ENCODE assay signal across 7 mouse cellular contexts in genomic region chr4:43507938-43508665, GRCm38 (mm10). TPM values are rescaled to one million over a fixed set of nuclear protein-coding genes. Genes with fewer than 3 reads are reported as not detected.
A peak's percentile ranks its signal among the peaks of the same experiment; 100 is the strongest.
DNase-seq lines count a peak whose midpoint lies in the region; ATAC-seq lines count a peak whose summit lies in the region.

No protein-coding gene starts in this region.

- no peaks in the 10 kb centered on the region for H3K36me3 ChIP-seq in kidney, embryonic 15.5 days
- no peaks in the 10 kb centered on the region for H3K36me3 ChIP-seq in embryonic facial prominence, embryonic 15.5 days
- H3K36me3 ChIP-seq in limb, embryonic 11.5 days (ENCODE audit: control insufficient read depth, insufficient read depth, low read length): no peaks in the 10 kb centered on the region
- H3K36me3 ChIP-seq in midbrain, embryonic 14.5 days (ENCODE audit: control insufficient read depth, insufficient read depth, low read length): no peaks in the 10 kb centered on the region

- peaks cover 9% of the 10 kb centered on the region; the same call in 1 of the 2 replicates for H3K27me3 ChIP-seq in kidney, embryonic 15.5 days
- H3K27me3 ChIP-seq in embryonic facial prominence, embryonic 15.5 days: no peaks in the 10 kb centered on the region
- 0 out of 2 replicates have a peak, but pooled peaks cover 3% of the 10 kb centered on the region for H3K27me3 ChIP-seq in limb, embryonic 11.5 days (ENCODE audit: control insufficient read depth, insufficient read depth, low read length)
- H3K27me3 ChIP-seq in midbrain, embryonic 14.5 days (ENCODE audit: control insufficient read depth, insufficient read depth, low read length): no peaks in the 10 kb centered on the region; the same call in 1 of the 2 replicates

- H3K9me3 ChIP-seq in kidney, embryonic 15.5 days (replicated peaks): no peaks in the 10 kb centered on the region
- H3K9me3 ChIP-seq in embryonic facial prominence, embryonic 15.5 days (replicated peaks): no peaks in the 10 kb centered on the region
- H3K9me3 ChIP-seq in limb, embryonic 11.5 days (ENCODE audit: control insufficient read depth, low read length): no peaks in the 10 kb centered on the region
- H3K9me3 ChIP-seq in midbrain, embryonic 14.5 days (ENCODE audit: control insufficient read depth, low read length): no peaks in the 10 kb centered on the region

- H3K4me2 ChIP-seq in kidney, embryonic 15.5 days: peak overlapping the region; percentile 76
- peak overlapping the region; percentile 76 for H3K4me2 ChIP-seq in embryonic facial prominence, embryonic 15.5 days (replicated peaks)
- peak overlapping the region; percentile 70 for H3K4me2 ChIP-seq in limb, embryonic 11.5 days (ENCODE audit: low read depth, severe bottlenecking)
- peak overlapping the region; percentile 50 for H3K4me2 ChIP-seq in midbrain, embryonic 14.5 days (ENCODE audit: low read length)

- no peak overlapping the region for H3K27ac ChIP-seq in kidney, embryonic 15.5 days
- no peak overlapping the region for H3K27ac ChIP-seq in embryonic facial prominence, embryonic 15.5 days (replicated peaks)
- no peak overlapping the region for H3K27ac ChIP-seq in limb, embryonic 11.5 days (replicated peaks; ENCODE audit: low read depth, low read length)
- no peak overlapping the region for H3K27ac ChIP-seq in midbrain, embryonic 14.5 days (replicated peaks; ENCODE audit: low read depth, low read length)

- peak overlapping the region; percentile 42 for H3K9ac ChIP-seq in kidney, embryonic 15.5 days
- peak overlapping the region; percentile 28; the same call in 1 of the 2 replicates for H3K9ac ChIP-seq in embryonic facial prominence, embryonic 15.5 days
- peak overlapping the region; percentile 45 for H3K9ac ChIP-seq in limb, embryonic 11.5 days (ENCODE audit: low read length)
- 0 out of 2 replicates have a peak overlapping the region, but pooled peaks have one; percentile 16 for H3K9ac ChIP-seq in midbrain, embryonic 14.5 days (replicated peaks; ENCODE audit: low read length)

- ATAC-seq in kidney, embryonic 15.5 days (replicated peaks; ENCODE audit: low FRiP score): peak; percentile 44
- ATAC-seq in embryonic facial prominence, embryonic 15.5 days (ENCODE audit: insufficient number of reproducible peaks, low FRiP score, low TSS enrichment, low read depth): peak; percentile 20; the same call in 1 of the 2 replicates
- ATAC-seq in limb, embryonic 11.5 days (ENCODE audit: insufficient number of reproducible peaks, low FRiP score, low TSS enrichment, low read depth): 0 out of 2 replicates have a peak, but pooled peaks have one; percentile 32
- ATAC-seq in midbrain, embryonic 14.5 days (ENCODE audit: low FRiP score, low TSS enrichment): no peak

- WGBS in kidney, embryonic 15.5 days: 6% methylated on average over 22 of the region's 22 CpGs
- WGBS in embryonic facial prominence, embryonic 15.5 days: 11% methylated on average over 21 of the region's 22 CpGs
- WGBS in limb, embryonic 11.5 days: 12% methylated on average over 21 of the region's 22 CpGs
- WGBS in midbrain, embryonic 14.5 days: 12% methylated on average over 22 of the region's 22 CpGs

- peaks cover 19% of the 10 kb centered on the region for H3K4me1 ChIP-seq in kidney, embryonic 15.5 days
- H3K4me1 ChIP-seq in embryonic facial prominence, embryonic 15.5 days: peaks cover 27% of the 10 kb centered on the region
- H3K4me1 ChIP-seq in limb, embryonic 11.5 days (ENCODE audit: control insufficient read depth, insufficient read depth, low read length): no peaks in the 10 kb centered on the region
- peaks cover 4% of the 10 kb centered on the region; the same call in 1 of the 2 replicates for H3K4me1 ChIP-seq in midbrain, embryonic 14.5 days (ENCODE audit: control insufficient read depth, insufficient read depth, low read length)

- no peak for DNase-seq in kidney, postnatal 10 days
- no peak for DNase-seq in limb, embryonic 11.5 days (ENCODE audit: low spot score)
- DNase-seq in midbrain, embryonic 14.5 days: peak; percentile 15
- no peak for DNase-seq in layer of hippocampus, postnatal 14 days (ENCODE audit: low spot score in 2 of 2)
- DNase-seq in urinary bladder, postnatal 14 days (ENCODE audit: low spot score): no peak

- H3K4me3 ChIP-seq in kidney, embryonic 15.5 days (replicated peaks): peak overlapping the region; percentile 50
- H3K4me3 ChIP-seq in embryonic facial prominence, embryonic 15.5 days (replicated peaks): peak overlapping the region; percentile 45
- H3K4me3 ChIP-seq in limb, embryonic 11.5 days (ENCODE audit: low read depth, low read length): peak overlapping the region; percentile 33
- H3K4me3 ChIP-seq in midbrain, embryonic 14.5 days (replicated peaks; ENCODE audit: low read depth, low read length): peak overlapping the region; percentile 21

RNA-seq across cellular contexts. Expression of gene Car9, which starts 1.3 kb away (rescaled TPM):
- 1.7 and 2.1 TPM in 2 replicates for polyA plus RNA-seq in kidney, embryonic 15.5 days (2015; fragmentation: Nextera tagmentation; extraction: Ambion mirVana)
- polyA plus RNA-seq in embryonic facial prominence, embryonic 15.5 days (2015; fragmentation: Nextera tagmentation; extraction: Ambion mirVana): 2.5 and 4.8 TPM in 2 replicates
- polyA plus RNA-seq in limb, embryonic 11.5 days (2014; fragmentation: Nextera tagmentation; extraction: Ambion mirVana): 0.65 and 1.1 TPM in 2 replicates
- polyA plus RNA-seq in midbrain, embryonic 14.5 days (2014; fragmentation: Nextera tagmentation; extraction: Ambion mirVana): 0.30 TPM in 1 of 2 replicates, not detected in the other
- total RNA-seq in layer of hippocampus, postnatal 14 days (2021): not detected

RNA-seq across cellular contexts. Expression of gene Arhgef39, which starts 8.6 kb away (rescaled TPM):
- polyA plus RNA-seq in kidney, embryonic 15.5 days (2015; fragmentation: Nextera tagmentation; extraction: Ambion mirVana): 40.8 and 45.3 TPM in 2 replicates
- 36.8 and 39.8 TPM in 2 replicates for polyA plus RNA-seq in embryonic facial prominence, embryonic 15.5 days (2015; fragmentation: Nextera tagmentation; extraction: Ambion mirVana)
- 45.6 and 48.2 TPM in 2 replicates for polyA plus RNA-seq in limb, embryonic 11.5 days (2014; fragmentation: Nextera tagmentation; extraction: Ambion mirVana)
- polyA plus RNA-seq in midbrain, embryonic 14.5 days (2014; fragmentation: Nextera tagmentation; extraction: Ambion mirVana): 5.0 and 6.0 TPM in 2 replicates
- 1 to 10 TPM in 1 of 2 experiments, under 1 TPM in 1; 0.74 to 1.2 TPM for total RNA-seq in layer of hippocampus, postnatal 14 days (2021)

RNA-seq across cellular contexts. Expression of gene Ccdc107, which starts 15.4 kb away (rescaled TPM):
- 69.5 and 72.2 TPM in 2 replicates for polyA plus RNA-seq in kidney, embryonic 15.5 days (2015; fragmentation: Nextera tagmentation; extraction: Ambion mirVana)
- polyA plus RNA-seq in embryonic facial prominence, embryonic 15.5 days (2015; fragmentation: Nextera tagmentation; extraction: Ambion mirVana): 71.7 and 81.0 TPM in 2 replicates
- polyA plus RNA-seq in limb, embryonic 11.5 days (2014; fragmentation: Nextera tagmentation; extraction: Ambion mirVana): 58.3 and 58.9 TPM in 2 replicates
- 68.1 and 80.6 TPM in 2 replicates for polyA plus RNA-seq in midbrain, embryonic 14.5 days (2014; fragmentation: Nextera tagmentation; extraction: Ambion mirVana)
- total RNA-seq in layer of hippocampus, postnatal 14 days (2021): 10 to 100 TPM; 26.0 to 28.3 TPM

RNA-seq across cellular contexts. Expression of gene Tpm2, which starts 15.5 kb away (rescaled TPM):
- polyA plus RNA-seq in kidney, embryonic 15.5 days (2015; fragmentation: Nextera tagmentation; extraction: Ambion mirVana): 248 and 303 TPM in 2 replicates
- 456 and 604 TPM in 2 replicates for polyA plus RNA-seq in embryonic facial prominence, embryonic 15.5 days (2015; fragmentation: Nextera tagmentation; extraction: Ambion mirVana)
- polyA plus RNA-seq in limb, embryonic 11.5 days (2014; fragmentation: Nextera tagmentation; extraction: Ambion mirVana): 104 and 110 TPM in 2 replicates
- polyA plus RNA-seq in midbrain, embryonic 14.5 days (2014; fragmentation: Nextera tagmentation; extraction: Ambion mirVana): 3.6 and 10.8 TPM in 2 replicates
- 1 to 10 TPM; 6.2 to 8.1 TPM for total RNA-seq in layer of hippocampus, postnatal 14 days (2021)

RNA-seq across cellular contexts. Expression of gene Sit1, which starts 24.6 kb away (rescaled TPM):
- polyA plus RNA-seq in kidney, embryonic 15.5 days (2015; fragmentation: Nextera tagmentation; extraction: Ambion mirVana): not detected in 2 replicates
- not detected in 2 replicates for polyA plus RNA-seq in embryonic facial prominence, embryonic 15.5 days (2015; fragmentation: Nextera tagmentation; extraction: Ambion mirVana)
- polyA plus RNA-seq in limb, embryonic 11.5 days (2014; fragmentation: Nextera tagmentation; extraction: Ambion mirVana): not detected in 2 replicates
- polyA plus RNA-seq in midbrain, embryonic 14.5 days (2014; fragmentation: Nextera tagmentation; extraction: Ambion mirVana): not detected in 2 replicates
- total RNA-seq in layer of hippocampus, postnatal 14 days (2021): not detected
